Mouse (Mus musculus) G1E (cell line): Measurements from ENCODE around the gene Plekhm2. TPM values are rescaled to one million over a fixed set of nuclear protein-coding genes. Genes with fewer than 3 reads are reported as not detected.

ENCODE experiments used
- ATAC-seq: 2 replicates; pipeline ENCODE4 v1.8.0; 2016; ENCODE audit warnings: mild to moderate bottlenecking; ENCODE audit not compliant: insufficient number of reproducible peaks, poor library complexity, low FRiP score, severe bottlenecking; ENCODE audit errors: extremely low read depth
- DNase-seq: peaks from one replicate; pipeline ENCODE4 v3.0.0; 2012; ENCODE audit warnings: low spot score
- H3K27me3 ChIP-seq: 2 replicates; pipeline ENCODE4 v1.6.1; 2012; ENCODE audit warnings: mild to moderate bottlenecking, low read length, inconsistent platforms; ENCODE audit not compliant: insufficient read depth
- H3K36me3 ChIP-seq: replicated peaks from 2 replicates; pipeline ENCODE3; 2012; ENCODE audit warnings: mild to moderate bottlenecking, inconsistent platforms
- H3K4me1 ChIP-seq: 2 replicates; pipeline ENCODE4 v1.6.1; 2012; ENCODE audit warnings: low read depth, low read length, inconsistent platforms, mixed read lengths; ENCODE audit not compliant: insufficient read depth
- H3K4me3 ChIP-seq: 2 replicates; pipeline ENCODE4 v1.5.1; 2012; ENCODE audit warnings: low read depth, mild to moderate bottlenecking, inconsistent platforms, low read length, moderate library complexity, mixed read lengths
- H3K9me3 ChIP-seq: replicated peaks from 2 replicates; pipeline ENCODE4 v1.6.1; 2012; ENCODE audit warnings: inconsistent platforms
- CTCF ChIP-seq: IDR thresholded peaks from 2 replicates; pipeline ENCODE4 v1.5.1; 2012; ENCODE audit warnings: low read depth, low read length, inconsistent platforms, mixed read lengths
- GATA1 ChIP-seq: IDR thresholded peaks from 2 replicates; pipeline ENCODE4 v1.6.1; 2012; ENCODE audit warnings: borderline replicate concordance, low read length, inconsistent platforms, mixed read lengths
- GATA2 ChIP-seq: IDR thresholded peaks from 2 replicates; pipeline ENCODE4 v1.6.1; 2012; ENCODE audit warnings: low read depth, low read length, inconsistent platforms, borderline replicate concordance
- POLR2AphosphoS5 ChIP-seq: IDR thresholded peaks from 2 replicates; pipeline ENCODE4 v1.6.1; 2012; ENCODE audit warnings: low read depth, low read length, inconsistent platforms; ENCODE audit not compliant: insufficient replicate concordance
- TAL1 ChIP-seq: conservative IDR thresholded peaks from 2 replicates; pipeline ENCODE4 v1.6.1; 2012; ENCODE audit warnings: low read depth, low read length, inconsistent platforms, mixed read lengths
- polyA plus RNA-seq: library from polyadenylated mRNA; stranded (reverse); fragments of >175 nt; gene quantifications from 2 replicates; pipeline ENCODE4 v1.2.3, GENCODE M21; 2012
- total RNA-seq, 2 experiments: library from RNA; stranded (forward) in 1 of 2; stranded (reverse) in 1 of 2; fragments of 200-1000 nt in 1 of 2; fragments of >200 nt in 1 of 2; fragmentation: Nextera tagmentation in 1 of 2; gene quantifications; 2 replicates each; pipeline ENCODE4 v1.2.3; 2014 to 2017

The Plekhm2 gene
- total and polyA plus RNA-seq, 3 experiments: 8.3 to 29.0 (median 20.0) TPM

- no peak for ATAC-seq
- no peak for TF ChIP-seq GATA1
- TF ChIP-seq CTCF: no peak
- Histone ChIP-seq H3K36me3 (peaks cover 49% of the 10 kb centered on the region), H3K4me3 (no peak overlapping the region), H3K27me3 (peaks cover 19% of the 10 kb centered on the region), H3K9me3 (no peaks in the 10 kb centered on the region), H3K4me1 (peaks cover 6% of the 10 kb centered on the region)
- DNase-seq: no peak
These were observed 39.5 kb downstream of the Plekhm2 start for GRCm38 (mm10) chr4:141624983-141625773.

- TF ChIP-seq GATA1 (no peak), POLR2AphosphoS5 (no peak), GATA2 (no peak), TAL1 (no peak), CTCF (no peak)
- no peak overlapping the region for H3K4me3 ChIP-seq
- DNase-seq: no peak
- peaks cover 8% of the 10 kb centered on the region for H3K4me1 ChIP-seq
- H3K36me3 ChIP-seq: peaks cover 39% of the 10 kb centered on the region
- no peaks in the 10 kb centered on the region for H3K9me3 ChIP-seq
- peaks cover 28% of the 10 kb centered on the region for H3K27me3 ChIP-seq
- no peak for ATAC-seq
These were observed 40.6 kb downstream of the Plekhm2 start for GRCm38 (mm10) chr4:141624134-141624533.

- no peak for ATAC-seq
- H3K9me3 ChIP-seq: no peaks in the 10 kb centered on the region
- DNase-seq: no peak
- H3K36me3 ChIP-seq: peaks cover 34% of the 10 kb centered on the region
- peaks cover 13% of the 10 kb centered on the region for H3K4me1 ChIP-seq
- H3K4me3 ChIP-seq: no peak within 1 kb of the TSS
- TF ChIP-seq TAL1 (no peak), GATA1 (no peak), POLR2AphosphoS5 (no peak), CTCF (no peak), GATA2 (no peak)
- peaks cover 32% of the 10 kb centered on the region for H3K27me3 ChIP-seq
These were observed 41.0 kb downstream of the Plekhm2 start, which contains the start of gene Slc25a34 for GRCm38 (mm10) chr4:141623666-141624065. Slc25a34 (minus strand) TSS chr4:141623821.

- Histone ChIP-seq H3K4me1 (peaks cover 15% of the 10 kb centered on the region), H3K9me3 (no peaks in the 10 kb centered on the region)
- no peak for ATAC-seq
These were observed 41.7 kb downstream of the Plekhm2 start for GRCm38 (mm10) chr4:141623037-141623436.

GRCm38 (mm10) chr4:141622580-141622979 lies 42.1 kb downstream of the Plekhm2 start:
- DNase-seq (no peak), ATAC-seq (no peak)
- H3K4me1 ChIP-seq: peaks cover 20% of the 10 kb centered on the region
- no peak for TF ChIP-seq POLR2AphosphoS5
- TF ChIP-seq GATA1: no peak
- no peak for TF ChIP-seq CTCF
- no peak for TF ChIP-seq TAL1
- TF ChIP-seq GATA2: no peak
- H3K9me3 ChIP-seq: no peaks in the 10 kb centered on the region
- peaks cover 39% of the 10 kb centered on the region for H3K27me3 ChIP-seq
- peaks cover 23% of the 10 kb centered on the region for H3K36me3 ChIP-seq
- no peak overlapping the region for H3K4me3 ChIP-seq

More at GRCm38 (mm10) chr4:141623037-141623436, 41.7 kb downstream of the Plekhm2 start:
- no peak for DNase-seq
- H3K36me3 ChIP-seq: peaks cover 28% of the 10 kb centered on the region
- peaks cover 34% of the 10 kb centered on the region for H3K27me3 ChIP-seq
- H3K4me3 ChIP-seq: no peak overlapping the region
- TF ChIP-seq POLR2AphosphoS5 (no peak), GATA2 (no peak), CTCF (no peak), GATA1 (no peak), TAL1 (no peak)

- no peak for DNase-seq
- Histone ChIP-seq H3K27me3 (peaks cover 44% of the 10 kb centered on the region), H3K4me3 (no peak overlapping the region), H3K36me3 (peaks cover 20% of the 10 kb centered on the region), H3K9me3 (no peaks in the 10 kb centered on the region), H3K4me1 (peaks cover 24% of the 10 kb centered on the region)
- ATAC-seq: no peak
- TF ChIP-seq POLR2AphosphoS5: no peak
- no peak for TF ChIP-seq GATA2
- no peak for TF ChIP-seq CTCF
- no peak for TF ChIP-seq GATA1
- no peak for TF ChIP-seq TAL1
These were observed 42.6 kb downstream of the Plekhm2 start for GRCm38 (mm10) chr4:141622091-141622490.
